Mouse (Mus musculus): ENCODE results near the gene Srgn. TPM values are rescaled to one million over a fixed set of nuclear protein-coding genes. Genes with fewer than 3 reads are reported as not detected.

Gene Srgn
- 100 to 1,000 TPM; 771 to 846 TPM for total RNA-seq (2023)

GRCm38 (mm10) chr10:62527351-62527750 is at the start of gene Srgn:
Srgn (minus strand) TSS chr10:62527451.

GRCm38 (mm10) chr10:62486618-62487415 is 40.4 kb downstream of the Srgn start, which contains the start of gene Vps26a:
Vps26a (minus strand) TSS chr10:62486805.

GRCm38 (mm10) chr10:62449364-62450279 is 77.6 kb downstream of the Srgn start, which contains the start of the genes 4930507D05Rik and Supv3l1:
4930507D05Rik (plus strand) TSS chr10:62449489.
Supv3l1 (minus strand) TSS chr10:62449738.

Other genes starting within 250 kb of the Srgn start
- gene Hk1, start 147.5 kb downstream of the Srgn start, total RNA-seq (2023), result 100 to 1,000 TPM in 1 of 2 experiments, 10 to 100 TPM in 1; 95.6 to 106 TPM
- not detected for gene Hkdc1, start 105.0 kb downstream of the Srgn start, total RNA-seq (2023)
- under 1 TPM; 0.22 to 0.24 TPM for gene 4930507D05Rik, start 78.0 kb downstream of the Srgn start, total RNA-seq (2023)
- 10 to 100 TPM; 11.1 to 13.1 TPM for gene Supv3l1, start 77.7 kb downstream of the Srgn start, total RNA-seq (2023)
- gene Vps26a, start 40.6 kb downstream of the Srgn start, total RNA-seq (2023), result 10 to 100 TPM; 43.1 to 45.4 TPM
- 10 to 100 TPM; 18.1 to 19.9 TPM for gene Kif1bp, start 51.0 kb upstream of the Srgn start, total RNA-seq (2023)
- 10 to 100 TPM; 37.4 to 40.2 TPM for gene Ddx21, start 74.8 kb upstream of the Srgn start, total RNA-seq (2023)
- 10 to 100 TPM; 50.3 to 60.4 TPM for gene Ddx50, start 123.8 kb upstream of the Srgn start, total RNA-seq (2023)
- under 1 TPM in 1 of 2 experiments, not detected in 1; 0.46 TPM for gene Stox1, start 198.7 kb upstream of the Srgn start, total RNA-seq (2023)

Data from neutrophil, adult 83 days (primary cell).